Mouse (Mus musculus) midbrain, embryonic 12.5 days (tissue): Measurements from ENCODE around the gene Gm10553. TPM values are rescaled to one million over a fixed set of nuclear protein-coding genes. Genes with fewer than 3 reads are reported as not detected.
"Not testable (repeated sequence)": the region's sequence is repeated elsewhere in the genome, so short reads cannot be mapped to it uniquely, and the experiment has no call there.

Source experiments
- ATAC-seq: fragments of 200-750 bp; cut with Nextera tagmentation; 2 replicates; pipeline ENCODE4 v1.8.0; 2017; ENCODE audit warnings: low read depth, moderate TSS enrichment, moderate library complexity; ENCODE audit not compliant: low FRiP score
- H3K27ac ChIP-seq: fragments of 300-500 bp; sonication (generic); replicated peaks from 2 replicates; pipeline ENCODE4 v1.5.1; 2016; ENCODE audit warnings: mild to moderate bottlenecking
- H3K27me3 ChIP-seq: fragments of 300-500 bp; sonication (generic); 2 replicates; pipeline ENCODE4 v1.6.1; 2016; ENCODE audit warnings: mild to moderate bottlenecking
- H3K36me3 ChIP-seq: fragments of 300-500 bp; sonication (generic); 2 replicates; pipeline ENCODE4 v1.6.1; 2016
- H3K4me1 ChIP-seq: fragments of 300-500 bp; sonication (generic); 2 replicates; pipeline ENCODE4 v1.6.1; 2016
- H3K4me2 ChIP-seq: fragments of 300-500 bp; sonication (generic); replicated peaks from 2 replicates; pipeline ENCODE4 v1.6.1; 2016; ENCODE audit warnings: mild to moderate bottlenecking, moderate library complexity
- H3K4me3 ChIP-seq: fragments of 300-500 bp; sonication (generic); 2 replicates; pipeline ENCODE4 v1.5.1; 2016; ENCODE audit warnings: mild to moderate bottlenecking
- H3K9ac ChIP-seq: fragments of 300-500 bp; sonication (generic); replicated peaks from 2 replicates; pipeline ENCODE4 v1.6.1; 2016; ENCODE audit warnings: mild to moderate bottlenecking, moderate library complexity
- H3K9me3 ChIP-seq: fragments of 300-500 bp; sonication (generic); 2 replicates; pipeline ENCODE4 v1.6.1; 2016; ENCODE audit warnings: mild to moderate bottlenecking
- WGBS: fragments of 180-500 bp; shearing (Covaris S2); methylation state at CpG from one replicate; pipeline ENCODE4 v1.1.7; 2016; 5-methylcytosine and 5-hydroxymethylcytosine counted together
- polyA plus RNA-seq: library from polyadenylated mRNA; unstranded; fragments of >200 nt; fragmentation: Nextera tagmentation; extraction: Ambion mirVana; gene quantifications from 2 replicates; pipeline ENCODE4 v1.2.1, GENCODE M21; 2016

The Gm10553 gene
- polyA plus RNA-seq: not detected in 2 replicates

DNA sequence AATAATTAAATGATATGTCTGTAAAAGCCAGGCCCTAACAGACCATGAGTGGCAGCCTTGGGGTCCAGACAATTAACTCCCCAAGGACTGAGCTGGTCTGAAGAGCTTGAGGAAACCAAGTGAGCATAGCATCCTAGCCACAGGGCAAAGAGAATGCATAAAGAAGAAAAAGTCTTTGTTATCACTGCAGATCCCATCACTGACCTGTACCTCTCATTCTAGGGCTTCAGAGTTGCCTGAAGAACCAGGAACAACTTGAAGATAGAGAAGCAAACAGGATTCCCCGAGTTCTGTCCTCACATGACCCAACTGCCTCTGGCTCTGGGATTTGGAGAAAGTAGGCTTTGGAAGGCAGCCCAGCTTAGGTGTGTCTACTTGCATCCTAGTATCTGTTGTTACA is at the start of gene Gm10553:
Gm10553 (plus strand) TSS at position 301 of the 400 bp plus-strand sequence.
- H3K9ac ChIP-seq, H3K36me3 ChIP-seq, H3K27ac ChIP-seq, H3K9me3 ChIP-seq, H3K4me1 ChIP-seq, ATAC-seq, H3K4me3 ChIP-seq, H3K27me3 ChIP-seq, H3K4me2 ChIP-seq: not testable (repeated sequence)
- WGBS: 68% methylated on average over 1 of the region's 1 CpGs

DNA sequence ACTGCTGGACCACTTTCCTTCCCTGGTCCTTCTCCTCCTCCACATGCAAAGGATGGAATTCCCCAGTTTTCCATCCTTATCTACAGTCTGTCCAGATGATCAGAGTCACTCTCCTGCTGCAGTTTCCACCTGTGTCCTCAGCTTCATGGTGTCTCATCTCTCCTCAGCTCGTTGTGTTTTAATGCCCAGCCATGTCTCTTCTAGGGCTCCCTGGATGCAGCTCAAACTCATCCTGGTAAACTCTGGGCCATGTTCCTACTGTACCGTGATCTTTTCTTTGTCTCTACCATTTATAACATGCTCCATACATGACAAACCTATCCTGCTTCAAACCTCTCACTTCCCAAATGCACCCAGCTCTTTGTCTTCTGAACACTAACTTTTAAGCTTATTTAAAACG is 28.3 kb upstream of the Gm10553 start:
- not testable (repeated sequence) for H3K27me3 ChIP-seq, H3K36me3 ChIP-seq, ATAC-seq, H3K9ac ChIP-seq, H3K4me1 ChIP-seq, H3K9me3 ChIP-seq, H3K4me3 ChIP-seq, H3K4me2 ChIP-seq, H3K27ac ChIP-seq
- 62% methylated on average over 3 of the region's 3 CpGs for whole genome bisulfite sequencing

GRCm38 (mm10) chr1:85073099-85073498 is 26.9 kb upstream of the Gm10553 start:
- H3K4me2 ChIP-seq, H3K36me3 ChIP-seq, H3K27me3 ChIP-seq, H3K4me3 ChIP-seq, H3K4me1 ChIP-seq, H3K9me3 ChIP-seq, H3K9ac ChIP-seq, H3K27ac ChIP-seq, ATAC-seq: not testable (repeated sequence)
- WGBS: 62% methylated on average over 3 of the region's 3 CpGs

DNA sequence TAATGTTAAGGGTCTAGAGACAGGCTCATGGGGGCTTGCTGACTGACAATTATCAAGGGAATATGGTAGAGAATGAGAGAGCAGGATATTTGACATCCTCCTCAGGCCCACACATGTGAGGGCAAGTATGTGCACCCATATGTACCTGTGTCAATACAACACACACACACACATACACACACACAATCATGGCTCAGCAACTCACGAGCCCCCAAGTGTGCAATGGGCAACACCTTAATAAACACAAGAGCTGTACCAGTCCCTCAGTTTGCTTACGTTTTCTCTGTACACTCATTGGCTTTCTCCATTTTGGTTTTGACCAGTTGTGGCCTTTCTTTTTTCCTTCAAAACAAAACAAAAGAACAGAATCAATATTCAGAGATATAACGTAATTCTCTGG is 15.2 kb upstream of the Gm10553 start:
- H3K9ac ChIP-seq, H3K4me2 ChIP-seq, H3K27ac ChIP-seq, H3K4me3 ChIP-seq, H3K27me3 ChIP-seq, H3K9me3 ChIP-seq, H3K4me1 ChIP-seq, ATAC-seq, H3K36me3 ChIP-seq: not testable (repeated sequence)
- WGBS: 56% methylated on average over 3 of the region's 3 CpGs

DNA sequence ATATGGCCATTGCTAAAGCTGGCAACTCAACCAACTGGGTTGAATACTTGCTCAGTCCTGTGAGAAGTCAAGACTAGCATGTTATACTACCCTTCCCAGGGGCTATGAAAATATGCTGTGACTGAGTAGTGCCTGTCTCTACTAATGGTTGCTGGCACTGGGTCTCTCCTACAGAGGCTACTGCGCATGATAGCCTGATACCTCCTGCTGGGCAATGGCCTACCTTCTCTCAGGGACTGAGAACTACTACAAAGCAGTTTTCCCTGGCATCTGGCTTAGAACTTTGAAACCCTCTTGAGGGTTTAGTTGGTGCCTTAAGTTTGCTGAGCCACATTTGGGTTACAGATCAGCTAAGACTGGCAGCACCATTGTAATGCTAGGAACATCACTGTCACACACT is 13.8 kb upstream of the Gm10553 start:
- not testable (repeated sequence) for ATAC-seq, H3K4me1 ChIP-seq, H3K27ac ChIP-seq, H3K36me3 ChIP-seq, H3K4me2 ChIP-seq, H3K9me3 ChIP-seq, H3K9ac ChIP-seq, H3K27me3 ChIP-seq, H3K4me3 ChIP-seq
- WGBS: 66% methylated on average over 1 of the region's 1 CpGs

- H3K4me1 ChIP-seq, H3K4me2 ChIP-seq, H3K27ac ChIP-seq, H3K9ac ChIP-seq, H3K9me3 ChIP-seq, H3K36me3 ChIP-seq, ATAC-seq, H3K4me3 ChIP-seq, H3K27me3 ChIP-seq: not testable (repeated sequence)
- WGBS: 38% methylated on average over 1 of the region's 3 CpGs
These were observed 7.8 kb upstream of the Gm10553 start for GRCm38 (mm10) chr1:85092169-85092568.

GRCm38 (mm10) chr1:85093011-85093572 is 6.9 kb upstream of the Gm10553 start:
- not testable (repeated sequence) for ATAC-seq, H3K9ac ChIP-seq, H3K36me3 ChIP-seq, H3K4me1 ChIP-seq, H3K9me3 ChIP-seq, H3K4me2 ChIP-seq, H3K4me3 ChIP-seq, H3K27ac ChIP-seq, H3K27me3 ChIP-seq
- WGBS: 81% methylated on average over 6 of the region's 7 CpGs

DNA sequence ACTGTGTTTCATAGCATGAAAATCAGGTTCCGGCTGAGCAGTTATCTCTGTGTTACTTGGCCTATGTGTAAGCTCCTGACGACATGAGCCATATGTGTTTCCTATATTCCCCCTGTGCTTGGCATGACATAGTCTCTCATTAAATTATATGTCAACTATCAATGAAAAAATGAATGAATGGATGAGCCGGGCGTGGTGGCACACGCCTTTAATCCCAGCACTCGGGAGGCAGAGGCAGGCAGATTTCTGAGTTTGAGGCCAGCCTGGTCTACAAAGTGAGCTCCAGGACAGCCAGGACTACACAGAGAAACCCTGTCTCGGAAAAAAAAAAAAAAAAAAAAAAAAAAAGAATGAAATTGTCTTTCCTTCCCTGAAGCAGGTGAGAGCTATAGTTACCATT is 883 bp upstream of the Gm10553 start:
- H3K9ac ChIP-seq, H3K9me3 ChIP-seq, H3K36me3 ChIP-seq, H3K27ac ChIP-seq, ATAC-seq, H3K4me3 ChIP-seq, H3K27me3 ChIP-seq, H3K4me2 ChIP-seq, H3K4me1 ChIP-seq: not testable (repeated sequence)
- WGBS: 77% methylated on average over 7 of the region's 7 CpGs

DNA sequence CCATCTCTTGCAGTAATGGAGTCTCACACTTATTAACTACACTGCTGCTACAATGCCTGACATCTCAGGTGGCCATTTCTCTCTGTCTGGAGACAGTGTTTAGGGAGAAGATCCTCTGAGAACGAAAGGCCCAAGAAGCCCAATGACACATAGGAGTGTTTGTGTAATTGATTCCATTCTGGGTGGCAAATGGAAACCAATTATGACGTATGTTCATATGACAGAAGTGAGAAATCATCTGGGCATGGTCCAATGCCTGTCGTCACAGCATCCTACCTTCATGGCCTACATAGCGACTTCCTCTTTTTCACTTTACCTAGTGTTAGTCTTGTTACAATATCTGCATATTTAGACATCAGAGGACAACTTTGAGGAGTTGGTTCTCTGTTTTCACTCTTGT is 1.8 kb downstream of the Gm10553 start:
- ATAC-seq, H3K27me3 ChIP-seq: not testable (repeated sequence)
- 90% methylated on average over 4 of the region's 4 CpGs for WGBS

GRCm38 (mm10) chr1:85105336-85105735 is 5.4 kb downstream of the Gm10553 start:
- not testable (repeated sequence) for H3K9ac ChIP-seq, H3K36me3 ChIP-seq, H3K4me1 ChIP-seq, H3K27me3 ChIP-seq, H3K27ac ChIP-seq, H3K4me2 ChIP-seq, H3K4me3 ChIP-seq, ATAC-seq, H3K9me3 ChIP-seq
- WGBS: 80% methylated on average over 4 of the region's 4 CpGs

More for the DNA sequence above, 1.8 kb downstream of the Gm10553 start:
- H3K4me1 ChIP-seq, H3K4me3 ChIP-seq, H3K9ac ChIP-seq, H3K27ac ChIP-seq, H3K4me2 ChIP-seq, H3K9me3 ChIP-seq, H3K36me3 ChIP-seq: not testable (repeated sequence)

GRCm38 (mm10) chr1:85106013-85106412 is 6.0 kb downstream of the Gm10553 start:
- H3K4me1 ChIP-seq, H3K27ac ChIP-seq, H3K36me3 ChIP-seq, H3K9me3 ChIP-seq, ATAC-seq, H3K27me3 ChIP-seq, H3K4me3 ChIP-seq, H3K4me2 ChIP-seq, H3K9ac ChIP-seq: not testable (repeated sequence)
- 71% methylated on average over 5 of the region's 6 CpGs for WGBS

DNA sequence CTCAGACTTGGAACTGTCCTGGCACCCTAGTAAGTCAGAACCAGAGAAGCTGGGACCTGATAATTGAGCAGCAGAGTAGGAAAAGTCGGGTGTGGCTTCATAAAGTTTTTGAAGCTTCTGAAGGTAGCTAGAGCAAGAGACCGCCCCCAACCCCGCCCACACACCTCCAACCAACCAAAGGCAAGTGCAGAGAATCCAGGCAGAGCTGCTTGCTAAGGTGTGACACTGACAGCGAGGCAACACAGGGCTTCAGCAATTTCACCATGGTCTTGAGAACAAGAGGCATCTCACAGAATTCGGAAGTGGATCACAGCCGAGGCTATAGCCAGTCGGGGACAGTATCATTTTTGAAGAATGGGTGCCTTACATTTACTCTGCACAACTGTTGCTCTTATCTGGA is 9.8 kb downstream of the Gm10553 start, which contains the start of gene A530032D15Rik:
A530032D15Rik (minus strand) TSS at position 101 of the 400 bp plus-strand sequence.
- not testable (repeated sequence) for H3K36me3 ChIP-seq, H3K9me3 ChIP-seq, H3K4me3 ChIP-seq, ATAC-seq, H3K9ac ChIP-seq, H3K4me1 ChIP-seq, H3K27me3 ChIP-seq, H3K27ac ChIP-seq, H3K4me2 ChIP-seq
- no CpG with 5 or more reads among the region's 7 CpGs for whole genome bisulfite sequencing

DNA sequence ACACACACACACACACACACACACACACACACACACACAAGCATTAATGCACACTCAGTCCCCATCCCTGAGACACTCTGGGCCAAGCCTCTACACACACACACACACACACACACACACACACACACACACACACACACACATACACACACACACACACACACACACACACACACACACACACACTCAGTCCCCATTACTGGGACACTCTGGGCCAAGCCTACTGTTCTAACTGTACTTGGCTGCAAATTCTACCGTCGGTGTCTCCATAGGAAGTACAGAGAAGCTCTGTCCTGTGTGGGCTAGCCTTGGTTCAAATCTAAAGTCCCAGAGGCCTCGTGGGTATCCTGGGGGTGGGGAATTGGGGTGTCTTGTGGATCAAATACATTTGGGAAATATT is 10.9 kb downstream of the Gm10553 start:
- H3K9ac ChIP-seq, H3K4me2 ChIP-seq, H3K4me1 ChIP-seq, H3K4me3 ChIP-seq, H3K27ac ChIP-seq, H3K36me3 ChIP-seq, ATAC-seq, H3K27me3 ChIP-seq, H3K9me3 ChIP-seq: not testable (repeated sequence)
- WGBS: 69% methylated on average over 2 of the region's 3 CpGs
